ENCODE assay signal across 8 mouse cellular contexts in the genomic region with DNA sequence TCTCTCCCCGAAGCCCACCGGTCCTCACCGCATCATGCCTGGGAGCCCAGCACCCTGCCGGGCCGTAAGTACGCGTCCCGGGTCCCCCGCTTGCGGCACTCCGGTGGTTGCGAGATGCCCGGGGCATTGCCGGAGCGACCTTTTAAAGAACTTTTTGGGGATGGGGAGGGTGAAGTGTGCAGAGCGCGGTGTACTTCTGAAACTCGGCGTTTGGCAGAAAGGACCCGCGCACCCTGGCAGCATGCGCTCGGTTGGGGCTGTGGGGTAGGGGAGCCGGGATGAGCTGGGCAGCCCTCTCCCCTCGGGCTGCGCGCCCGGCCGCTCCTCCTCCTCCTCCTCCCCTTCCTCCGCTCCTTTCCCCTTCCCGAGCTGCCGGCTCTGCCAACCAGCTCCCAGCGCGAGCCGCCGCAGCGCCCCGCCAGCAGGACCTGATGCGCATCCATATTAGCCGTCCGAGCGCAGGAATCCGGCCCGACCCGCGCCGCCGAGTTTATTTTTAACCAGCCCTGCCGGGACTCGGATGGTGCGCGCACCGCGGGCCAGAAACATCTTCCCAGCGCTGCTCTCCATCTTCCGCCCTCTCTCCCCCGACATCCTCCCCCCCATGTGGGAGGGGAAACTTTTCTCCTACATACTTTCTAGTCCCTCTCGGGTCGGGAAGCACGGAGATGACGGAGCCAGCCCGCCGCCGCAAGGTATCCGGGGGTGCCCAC. TPM values are rescaled to one million over a fixed set of nuclear protein-coding genes. Genes with fewer than 3 reads are reported as not detected.
DNase-seq lines count a peak whose midpoint lies in the region; ATAC-seq and TF ChIP-seq lines count a peak whose summit lies in the region.

No protein-coding gene starts in this region.

- H3K27ac ChIP-seq in MEL (ENCODE audit: control insufficient read depth, low read depth, low read length) (peak overlapping the region; percentile 65), macrophage (peak overlapping the region; percentile 34; the same call in 1 of the 2 replicates)
- peak overlapping the region; percentile 54 for H3K27ac ChIP-seq in hindbrain, embryonic 11.5 days (ENCODE audit: low read depth, low read length)

- peak overlapping the region; percentile 68 to 92 for H3K4me3 ChIP-seq in MEL (ENCODE audit: control insufficient read depth in 1 of 2, insufficient read depth in 1 of 2, low read depth in 2 of 2, low read length in 2 of 2)
- H3K4me3 ChIP-seq in hindbrain, embryonic 11.5 days (ENCODE audit: low read depth, low read length), result peak overlapping the region; percentile 79
- H3K4me3 ChIP-seq in macrophage (ENCODE audit: inconsistent target), result peak overlapping the region; percentile 41

- H3K4me1 ChIP-seq in MEL (ENCODE audit: control insufficient read depth in 1 of 2, insufficient read depth in 2 of 2, low read length in 2 of 2), result peaks cover 27 to 31% of the 10 kb centered on the region in 2 experiments
- H3K4me1 ChIP-seq in hindbrain, embryonic 11.5 days (replicated peaks; ENCODE audit: control insufficient read depth, insufficient read depth, low read length), result peaks cover 6% of the 10 kb centered on the region; the same call in 1 of the 2 replicates

- no peak for TF ChIP-seq EP300 in MEL (IDR thresholded peaks at IDR 0.05; ENCODE audit: low read depth in 1 of 2, low read length in 2 of 2)

- H3K36me3 ChIP-seq in MEL (ENCODE audit: control insufficient read depth in 1 of 2, insufficient read depth in 2 of 2, low read length in 2 of 2), result peaks cover 0 to 42% of the 10 kb centered on the region in 2 experiments; a peak in 2 of 4 replicates
- no peaks in the 10 kb centered on the region for H3K36me3 ChIP-seq in hindbrain, embryonic 11.5 days (ENCODE audit: control insufficient read depth, insufficient read depth, low read length)
- peaks cover 4% of the 10 kb centered on the region; the same call in 1 of the 2 replicates for H3K36me3 ChIP-seq in macrophage (ENCODE audit: inconsistent target)

- peak overlapping the region; percentile 70 for H3K9ac ChIP-seq in MEL (ENCODE audit: control insufficient read depth, low read depth, low read length, poor library complexity, severe bottlenecking)
- peak overlapping the region; percentile 64 for H3K9ac ChIP-seq in hindbrain, embryonic 11.5 days (ENCODE audit: low read depth, low read length)

- peak in 1 of 2 experiments; percentile 30; a peak in 1 of 4 replicates for TF ChIP-seq POLR2A in MEL (IDR thresholded peaks at IDR 0.05; ENCODE audit: control insufficient read depth in 1 of 2, insufficient read depth in 1 of 2, low read depth in 1 of 2, low read length in 2 of 2, poor library complexity in 1 of 2)

- no peak for TF ChIP-seq CTCF in MEL (IDR thresholded peaks at IDR 0.05 in 2 of 3, conservative IDR thresholded peaks at IDR 0.05 in 1 of 3; ENCODE audit: control insufficient read depth in 1 of 3, insufficient read depth in 1 of 3, low read depth in 2 of 3, low read length in 3 of 3, poor library complexity in 1 of 3, severe bottlenecking in 1 of 3)

- H3K79me2 ChIP-seq in MEL (ENCODE audit: control insufficient read depth, insufficient read depth, low read length, poor library complexity) (peaks cover 51% of the 10 kb centered on the region), macrophage (ENCODE audit: inconsistent target) (peaks cover 81% of the 10 kb centered on the region)

- TF ChIP-seq RAD21 in MEL (IDR thresholded peaks at IDR 0.05; ENCODE audit: low read depth, low read length), result no peak

- DNase-seq in MEL (ENCODE audit: low read depth, low spot score), result peak; percentile 67
- peak; percentile 35 to 41 for DNase-seq in cerebellum, adult 18-20 months
- peak; percentile 43 for DNase-seq in forelimb bud, embryonic 11.5 days (ENCODE audit: low read depth, low spot score)
- peak; percentile 74 for DNase-seq in hindbrain, embryonic 11.5 days (ENCODE audit: low spot score)
- peak; percentile 29 to 39 for DNase-seq in layer of hippocampus, postnatal 25 days (ENCODE audit: extremely low spot score in 1 of 2, low spot score in 1 of 2)
- peak; percentile 61 for DNase-seq in right cerebral cortex, adult 18-20 months
- peak; percentile 71 for DNase-seq in urinary bladder, postnatal 14 days (ENCODE audit: low spot score)

- no peaks in the 10 kb centered on the region for H3K9me3 ChIP-seq in MEL (replicated peaks; ENCODE audit: insufficient read depth, low read length)
- no peaks in the 10 kb centered on the region for H3K9me3 ChIP-seq in hindbrain, embryonic 11.5 days (ENCODE audit: control insufficient read depth, low read length)

- H3K27me3 ChIP-seq in MEL (ENCODE audit: control insufficient read depth in 1 of 2, insufficient read depth in 2 of 2, low read length in 2 of 2), result no peaks in the 10 kb centered on the region
- H3K27me3 ChIP-seq in hindbrain, embryonic 11.5 days (ENCODE audit: control insufficient read depth, insufficient read depth, low read length), result peaks cover 10% of the 10 kb centered on the region; the same call in 1 of the 2 replicates

- peak; percentile 62 for ATAC-seq in hindbrain, embryonic 11.5 days (ENCODE audit: low FRiP score)

- peak overlapping the region; percentile 95 for H3K4me2 ChIP-seq in hindbrain, embryonic 11.5 days (replicated peaks; ENCODE audit: low read depth, low read length)

- under 1% methylated on average over 54 of the region's 65 CpGs for WGBS in hindbrain, embryonic 11.5 days
- WGBS in macrophage (ENCODE audit: missing documents), result under 1% methylated on average over 60 of the region's 65 CpGs

TF ChIP-seq in MEL, 35 proteins besides CTCF, POLR2A, EP300 and RAD21:
- TF ChIP-seq MAX (IDR thresholded peaks at IDR 0.05; ENCODE audit: low read length) (0 out of 2 replicates have a peak, but pooled peaks have one; percentile 11), MEF2A (IDR thresholded peaks at IDR 0.05; ENCODE audit: extremely low read depth, insufficient replicate concordance, low read depth, low read length, poor library complexity, severe bottlenecking) (no peak), UBTF (IDR thresholded peaks at IDR 0.05; ENCODE audit: borderline replicate concordance, insufficient read depth, low read depth, low read length) (0 out of 2 replicates have a peak, but pooled peaks have one; percentile 58), KAT2A (conservative IDR thresholded peaks at IDR 0.05; ENCODE audit: low read depth, low read length) (no peak), ZNF384 (IDR thresholded peaks at IDR 0.05; ENCODE audit: low read depth, low read length) (no peak), ZC3H11A (IDR thresholded peaks at IDR 0.05; ENCODE audit: low read depth, low read length) (no peak), HCFC1 (IDR thresholded peaks at IDR 0.05; ENCODE audit: low read depth, low read length) (no peak), CHD1 (IDR thresholded peaks at IDR 0.05; ENCODE audit: low read depth, low read length) (no peak; the same call in 1 of the 2 replicates), NELFE (IDR thresholded peaks at IDR 0.05; ENCODE audit: low read depth, low read length) (no peak), ETS1 (IDR thresholded peaks at IDR 0.05; ENCODE audit: low read depth, low read length) (no peak), E2F4 (IDR thresholded peaks at IDR 0.05; ENCODE audit: borderline replicate concordance, low read depth, low read length) (no peak), RCOR1 (IDR thresholded peaks at IDR 0.05; ENCODE audit: low read depth, low read length) (0 out of 2 replicates have a peak, but pooled peaks have one; percentile 0), SMC3 (IDR thresholded peaks at IDR 0.05; ENCODE audit: low read depth, low read length) (no peak), GABPA (IDR thresholded peaks at IDR 0.05; ENCODE audit: low read depth, low read length) (no peak), GATA1 (IDR thresholded peaks at IDR 0.05; ENCODE audit: low read depth, low read length) (no peak), TBP (IDR thresholded peaks at IDR 0.05; ENCODE audit: low read depth, low read length) (peak; percentile 49; the same call in 1 of the 2 replicates)
TF ChIP-seq in MEL: peak in this region for 4.

RNA-seq across cellular contexts. Expression of gene Rreb1, which starts 48.2 kb away (rescaled TPM):
- total RNA-seq in MEL (2012; rRNA removed), result 8.1 and 10.4 TPM in 2 replicates
- polyA plus RNA-seq in MEL (2012; ENCODE audit: insufficient read depth in 1 of 2, insufficient read length in 2 of 2, low read depth in 1 of 2, low replicate concordance in 2 of 2, missing spikeins in 1 of 2) (10 to 100 TPM in 1 of 2 experiments, not detected in 1; 34.0 TPM), macrophage (2018) (32.3 to 46.4 TPM (median 42.2 TPM) in 3 replicates)
- 6.3 and 7.0 TPM in 2 replicates for polyA plus RNA-seq in hindbrain, embryonic 11.5 days (2014; fragmentation: Nextera tagmentation; extraction: Ambion mirVana)
- total RNA-seq in layer of hippocampus, postnatal 25 days (2021), result 10 to 100 TPM; 41.9 to 61.8 TPM
- 100 to 1,000 TPM in 24 of 26 experiments, 10 to 100 TPM in 2; 86.7 to 355 (median 269) TPM for total RNA-seq in macrophage (2018; cell fraction: chromatin; rRNA removed)
- 100 to 1,000 TPM in 6 of 26 experiments, 10 to 100 TPM in 20; 23.4 to 123 (median 78.1) TPM for total RNA-seq in macrophage (2018; cell fraction: cytosol; rRNA removed)
- total RNA-seq in macrophage (2018; cell fraction: nucleus; rRNA removed), result 100 to 1,000 TPM in 21 of 26 experiments, 10 to 100 TPM in 5; 66.6 to 270 (median 170) TPM

Comparison
In these comparisons a context has a peak if more than half of its experiments do, and no peak if none do; other contexts are left out.
1. Peak in every context shown above with its lines: DNase-seq, ATAC-seq, H3K4me3 ChIP-seq and H3K27ac ChIP-seq.